Mouse (Mus musculus) forebrain, embryonic 13.5 days (tissue): ENCODE data around the gene Card11. TPM values are rescaled to one million over a fixed set of nuclear protein-coding genes. Genes with fewer than 3 reads are reported as not detected.
A peak's percentile ranks its signal among the peaks of the same experiment; 100 is the strongest.

Experiments
- ATAC-seq: fragments of 200-750 bp; cut with Nextera tagmentation; 2 replicates; pipeline ENCODE4 v1.8.0; 2017
- H3K27ac ChIP-seq: fragments of 300-500 bp; sonication (generic); 2 replicates; pipeline ENCODE4 v1.5.1; 2015; ENCODE audit warnings: inconsistent platforms, mild to moderate bottlenecking, moderate library complexity
- H3K27me3 ChIP-seq: fragments of 300-500 bp; sonication (generic); 2 replicates; pipeline ENCODE4 v1.6.1; 2015; ENCODE audit warnings: mild to moderate bottlenecking, inconsistent platforms
- H3K36me3 ChIP-seq: fragments of 300-500 bp; sonication (generic); 2 replicates; pipeline ENCODE4 v1.6.1; 2015; ENCODE audit warnings: mild to moderate bottlenecking, inconsistent platforms; ENCODE audit not compliant: poor library complexity, severe bottlenecking
- H3K4me1 ChIP-seq: fragments of 300-500 bp; sonication (generic); 2 replicates; pipeline ENCODE4 v1.6.1; 2015; ENCODE audit warnings: inconsistent platforms
- H3K4me2 ChIP-seq: fragments of 300-500 bp; sonication (generic); 2 replicates; pipeline ENCODE4 v1.6.1; 2015; ENCODE audit warnings: inconsistent platforms, mild to moderate bottlenecking, moderate library complexity
- H3K4me3 ChIP-seq: fragments of 300-500 bp; sonication (generic); 2 replicates; pipeline ENCODE4 v1.5.1; 2015; ENCODE audit warnings: mild to moderate bottlenecking, inconsistent platforms
- H3K9ac ChIP-seq: fragments of 300-500 bp; sonication (generic); 2 replicates; pipeline ENCODE4 v1.6.1; 2015; ENCODE audit warnings: mild to moderate bottlenecking, inconsistent platforms
- H3K9me3 ChIP-seq: fragments of 300-500 bp; sonication (generic); replicated peaks from 2 replicates; pipeline ENCODE4 v1.6.1; 2016; ENCODE audit warnings: inconsistent platforms
- WGBS: fragments of 180-500 bp; shearing (Covaris S2); methylation state at CpG from one replicate; pipeline ENCODE4 v1.1.7; 2015; 5-methylcytosine and 5-hydroxymethylcytosine counted together
- polyA plus RNA-seq: library from polyadenylated mRNA; unstranded; fragments of >200 nt; fragmentation: Nextera tagmentation; extraction: Ambion mirVana; gene quantifications from 2 replicates; pipeline ENCODE4 v1.2.1, GENCODE M21; 2015

Gene Card11
- polyA plus RNA-seq, 1 experiment from 2014 or later = not detected

DNA sequence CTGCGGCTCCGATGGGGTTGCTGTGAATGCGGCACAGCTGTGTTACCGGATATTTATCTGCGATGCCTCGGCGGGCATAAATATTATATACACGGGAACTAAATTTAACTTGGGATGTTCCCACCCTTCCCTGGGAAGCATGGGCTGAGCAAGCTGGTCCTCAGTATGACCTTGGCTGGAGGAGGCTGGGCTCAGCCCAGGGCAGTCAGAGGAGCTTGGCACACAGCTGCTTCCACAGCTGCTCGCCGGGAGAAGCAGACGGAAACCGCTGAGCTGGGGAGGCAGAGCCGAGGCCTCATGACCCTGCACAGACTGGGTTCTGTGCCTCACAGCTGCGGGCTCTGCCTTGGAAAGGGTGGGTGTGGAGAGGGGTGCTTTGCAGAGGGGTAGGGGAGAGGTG, 110.3 kb downstream of the Card11 start:
- H3K4me3 ChIP-seq = no peak overlapping the region
- H3K27ac ChIP-seq = no peak overlapping the region
- ATAC-seq = no peak
- H3K9me3 ChIP-seq = no peaks in the 10 kb centered on the region
- 0 out of 2 replicates have a peak, but pooled peaks cover 4% of the 10 kb centered on the region for H3K27me3 ChIP-seq
- H3K4me1 ChIP-seq = no peaks in the 10 kb centered on the region
- no peaks in the 10 kb centered on the region for H3K36me3 ChIP-seq
- WGBS = 83% methylated on average over 14 of the region's 14 CpGs
- no peak overlapping the region for H3K9ac ChIP-seq
- H3K4me2 ChIP-seq = no peak overlapping the region

DNA sequence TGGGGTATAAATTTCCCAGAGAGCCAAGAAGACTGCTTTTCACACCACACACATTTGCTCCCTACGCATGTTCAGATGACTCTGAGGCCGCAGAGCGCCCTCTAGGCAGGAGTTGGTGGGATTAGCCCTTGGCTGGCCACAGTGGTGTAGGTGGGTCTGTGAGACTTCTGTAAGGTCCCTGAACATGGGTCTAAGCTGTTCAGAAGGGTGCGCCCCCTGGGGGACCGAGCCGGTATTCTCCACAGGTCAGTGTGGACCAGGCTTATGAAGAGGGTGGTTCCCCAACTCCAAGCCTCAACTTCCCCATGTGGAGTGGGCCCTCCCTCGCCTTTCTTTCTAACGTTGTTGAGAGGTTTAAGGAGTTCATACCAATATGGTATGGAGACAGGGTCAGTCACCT, 110.8 kb downstream of the Card11 start:
- WGBS = 42% methylated on average over 8 of the region's 8 CpGs
- Histone ChIP-seq H3K4me1 (no peaks in the 10 kb centered on the region), H3K4me2 (no peak overlapping the region), H3K9ac (no peak overlapping the region), H3K27ac (no peak overlapping the region), H3K36me3 (no peaks in the 10 kb centered on the region), H3K9me3 (no peaks in the 10 kb centered on the region), H3K27me3 (0 out of 2 replicates have a peak, but pooled peaks cover 4% of the 10 kb centered on the region), H3K4me3 (no peak overlapping the region)
- no peak for ATAC-seq

DNA sequence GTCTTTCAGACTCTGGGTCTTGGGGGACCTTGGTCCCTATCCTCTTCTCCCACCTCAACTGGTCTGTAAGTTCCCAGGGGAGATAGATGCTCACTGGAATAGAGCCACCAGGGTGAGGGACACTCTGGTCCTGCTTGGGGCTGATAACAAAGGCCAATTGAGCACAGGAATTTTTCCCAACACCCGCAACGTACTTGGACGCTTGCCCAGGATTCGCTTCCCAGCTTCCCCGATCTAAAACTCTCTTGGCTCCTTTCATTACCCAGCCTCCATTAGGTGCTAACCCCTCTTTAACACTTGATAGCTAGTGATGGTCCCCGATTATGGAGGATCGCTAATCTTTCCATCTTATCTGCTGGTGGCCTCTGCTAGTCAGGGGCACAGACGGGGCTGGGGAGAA, 112.5 kb downstream of the Card11 start:
- no peaks in the 10 kb centered on the region for H3K36me3 ChIP-seq
- no peak overlapping the region for H3K9ac ChIP-seq
- H3K9me3 ChIP-seq = no peaks in the 10 kb centered on the region
- no peak for ATAC-seq
- H3K4me1 ChIP-seq = no peaks in the 10 kb centered on the region
- H3K4me2 ChIP-seq = no peak overlapping the region
- H3K27me3 ChIP-seq = 0 out of 2 replicates have a peak, but pooled peaks cover 4% of the 10 kb centered on the region
- no peak overlapping the region for H3K4me3 ChIP-seq
- 62% methylated on average over 8 of the region's 8 CpGs for WGBS
- no peak overlapping the region for H3K27ac ChIP-seq

DNA sequence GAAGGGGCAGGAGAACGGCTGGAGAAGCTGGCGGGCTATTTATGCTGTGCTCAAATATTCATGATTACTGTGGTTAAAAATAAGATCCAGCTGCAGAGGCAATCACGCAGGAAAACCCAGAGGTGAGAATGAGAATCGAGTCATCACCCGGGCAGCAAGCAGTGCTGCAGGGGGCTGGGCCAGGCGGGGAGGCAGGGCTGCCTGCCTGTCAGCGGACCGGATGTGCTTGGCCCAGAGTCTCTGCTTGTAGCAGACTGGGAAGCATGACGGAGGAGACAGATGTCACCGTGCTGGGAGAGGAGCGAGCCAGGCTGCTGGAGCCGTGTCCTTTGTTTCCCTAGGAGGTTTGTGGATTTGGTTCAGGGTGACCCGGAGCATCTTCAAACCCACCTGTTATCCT, 115.4 kb downstream of the Card11 start:
- no peaks in the 10 kb centered on the region for H3K4me1 ChIP-seq
- ATAC-seq = no peak
- no peaks in the 10 kb centered on the region for H3K9me3 ChIP-seq
- no peaks in the 10 kb centered on the region for H3K36me3 ChIP-seq
- WGBS = 72% methylated on average over 13 of the region's 13 CpGs
- H3K27me3 ChIP-seq = no peaks in the 10 kb centered on the region
- H3K27ac ChIP-seq = no peak overlapping the region
- H3K4me3 ChIP-seq = no peak overlapping the region
- no peak overlapping the region for H3K9ac ChIP-seq
- no peak overlapping the region for H3K4me2 ChIP-seq

DNA sequence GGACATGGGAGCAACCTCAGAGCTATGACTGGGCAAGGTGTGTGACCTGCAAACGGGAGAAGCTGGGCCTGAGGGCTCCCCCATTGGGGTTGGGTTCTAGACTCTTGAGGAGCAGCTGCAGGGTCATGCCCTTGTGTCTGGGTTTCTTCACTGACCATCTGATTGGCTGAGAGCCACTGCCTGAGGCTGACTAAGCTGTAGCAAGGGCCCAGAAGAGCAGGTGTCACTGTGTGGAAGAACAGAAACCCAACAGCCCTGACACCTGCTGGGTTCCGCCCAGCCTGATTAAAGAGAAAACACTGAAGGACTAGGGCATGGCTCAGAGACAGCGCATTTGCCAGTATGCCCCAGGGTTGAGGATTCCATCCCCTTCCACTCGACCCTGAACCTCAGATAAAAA, 118.0 kb downstream of the Card11 start:
- Histone ChIP-seq H3K4me1 (no peaks in the 10 kb centered on the region), H3K4me2 (no peak overlapping the region), H3K9ac (no peak overlapping the region), H3K9me3 (no peaks in the 10 kb centered on the region), H3K27ac (no peak overlapping the region), H3K4me3 (no peak overlapping the region), H3K36me3 (no peaks in the 10 kb centered on the region), H3K27me3 (no peaks in the 10 kb centered on the region)
- WGBS = 81% methylated on average over 4 of the region's 4 CpGs
- no peak for ATAC-seq

DNA sequence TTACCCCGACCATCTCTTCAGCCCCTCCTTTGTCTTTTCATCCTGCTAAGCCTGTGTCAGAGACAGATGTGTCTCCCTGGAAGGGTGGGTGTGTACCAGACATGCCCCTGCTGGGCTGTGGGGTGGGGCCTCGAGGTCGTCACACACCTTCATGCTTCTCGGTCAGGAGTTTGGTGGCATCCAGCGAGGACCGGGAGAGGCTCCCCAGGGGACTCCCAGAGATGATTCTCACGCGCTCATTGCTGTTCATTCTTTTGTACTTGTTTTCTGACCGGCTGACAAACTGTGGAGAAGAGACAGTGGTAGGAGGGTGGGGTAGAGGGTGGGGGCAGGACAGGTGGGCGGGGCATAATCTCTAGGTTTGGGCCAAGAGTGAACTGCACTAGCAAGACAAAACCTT, 120.2 kb downstream of the Card11 start:
- Histone ChIP-seq H3K4me3 (no peak overlapping the region), H3K27me3 (no peaks in the 10 kb centered on the region), H3K36me3 (no peaks in the 10 kb centered on the region), H3K4me2 (no peak overlapping the region), H3K27ac (no peak overlapping the region), H3K9me3 (no peaks in the 10 kb centered on the region), H3K9ac (no peak overlapping the region), H3K4me1 (no peaks in the 10 kb centered on the region)
- WGBS = 57% methylated on average over 10 of the region's 10 CpGs
- no peak for ATAC-seq

DNA sequence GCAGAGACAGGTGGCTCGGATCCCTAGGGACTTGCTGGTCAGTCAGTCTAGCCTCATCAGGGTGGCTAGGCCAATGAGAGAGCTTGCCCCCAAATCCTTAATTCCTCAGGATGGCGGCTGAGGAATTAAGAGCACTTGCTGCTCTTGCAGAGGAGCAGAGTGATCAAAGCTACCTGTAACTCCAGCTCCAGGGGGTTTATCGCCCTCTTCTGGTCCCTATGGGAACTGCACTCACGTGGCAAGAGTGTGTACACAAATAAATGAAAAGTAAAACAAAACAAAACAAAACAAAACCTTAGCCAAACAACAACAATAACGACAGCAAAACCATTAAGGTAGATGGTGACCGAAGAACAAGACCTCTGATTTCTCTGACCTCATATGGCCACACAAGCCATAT, 121.7 kb downstream of the Card11 start:
- WGBS = 68% methylated on average over 6 of the region's 6 CpGs
- H3K4me2 ChIP-seq = no peak overlapping the region
- H3K9ac ChIP-seq = no peak overlapping the region
- H3K4me1 ChIP-seq = no peaks in the 10 kb centered on the region
- 0 out of 2 replicates have a peak, but pooled peaks cover 5% of the 10 kb centered on the region for H3K27me3 ChIP-seq
- H3K9me3 ChIP-seq = no peaks in the 10 kb centered on the region
- H3K4me3 ChIP-seq = no peak overlapping the region
- H3K36me3 ChIP-seq = no peaks in the 10 kb centered on the region
- ATAC-seq = no peak
- no peak overlapping the region for H3K27ac ChIP-seq

DNA sequence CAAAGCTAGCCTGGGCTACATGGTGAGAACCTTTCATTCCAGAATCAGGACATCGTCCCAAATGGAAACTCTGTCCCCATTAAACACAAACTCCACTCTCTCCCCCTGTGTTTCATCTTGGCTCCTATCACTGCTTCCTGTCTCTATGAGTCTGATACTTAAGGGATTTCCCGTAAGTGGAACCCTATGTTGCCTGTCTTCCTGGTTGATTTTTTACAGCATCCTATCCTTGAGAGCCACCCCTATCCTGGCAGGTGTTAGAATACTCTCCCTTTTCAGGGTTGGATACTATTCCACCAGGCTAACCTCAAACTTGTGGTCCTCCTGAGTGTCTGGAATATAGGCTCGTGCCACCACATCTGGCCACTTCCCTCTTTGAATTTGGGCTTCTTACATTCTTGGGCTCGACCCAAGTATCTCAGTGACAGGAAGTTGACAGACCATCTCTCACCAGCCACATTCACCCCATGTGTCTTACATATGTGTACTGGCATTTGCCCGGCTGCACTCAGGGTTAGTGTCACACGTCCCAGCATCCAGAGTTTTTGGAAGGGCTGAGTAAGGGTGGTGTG, 126.6 kb downstream of the Card11 start:
- Histone ChIP-seq H3K27ac (no peak overlapping the region), H3K36me3 (no peaks in the 10 kb centered on the region), H3K4me3 (no peak overlapping the region), H3K9me3 (no peaks in the 10 kb centered on the region), H3K9ac (no peak overlapping the region), H3K4me1 (peaks cover 15% of the 10 kb centered on the region; the same call in 1 of the 2 replicates), H3K4me2 (no peak overlapping the region), H3K27me3 (peaks cover 24% of the 10 kb centered on the region)
- ATAC-seq = no peak
- 82% methylated on average over 6 of the region's 6 CpGs for WGBS

DNA sequence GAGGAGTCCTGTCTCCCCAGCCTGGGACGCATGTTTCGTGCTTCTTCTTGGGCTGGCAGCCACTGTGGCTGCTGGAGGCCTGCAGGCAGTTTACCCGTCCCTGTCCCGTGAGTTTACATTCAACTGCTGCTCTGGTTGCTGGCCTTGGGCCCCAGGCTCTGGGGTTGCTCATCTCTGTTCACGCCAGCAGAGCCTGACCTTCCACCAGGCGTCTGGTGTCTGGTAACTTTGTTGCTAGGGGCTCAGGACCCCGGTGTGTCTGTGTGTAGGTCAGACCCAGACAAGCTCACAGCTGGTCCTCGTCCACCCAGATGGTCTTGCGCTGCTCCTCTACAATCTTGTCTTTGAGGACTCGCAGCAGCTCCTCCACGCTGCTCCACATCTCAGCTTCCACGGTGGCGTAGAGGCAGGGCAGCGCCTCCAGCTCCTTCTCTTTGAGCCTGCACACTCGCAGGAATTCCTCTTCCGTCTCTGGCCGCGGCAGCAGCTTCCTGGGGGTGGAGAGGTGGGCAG, 127.3 kb downstream of the Card11 start:
- ATAC-seq = no peak
- WGBS = 31% methylated on average over 18 of the region's 18 CpGs
- Histone ChIP-seq H3K4me1 (peaks cover 15% of the 10 kb centered on the region; the same call in 1 of the 2 replicates), H3K4me3 (no peak overlapping the region), H3K36me3 (no peaks in the 10 kb centered on the region), H3K9me3 (no peaks in the 10 kb centered on the region), H3K9ac (no peak overlapping the region), H3K27ac (no peak overlapping the region), H3K27me3 (peaks cover 24% of the 10 kb centered on the region), H3K4me2 (peak overlapping the region; percentile 22)

DNA sequence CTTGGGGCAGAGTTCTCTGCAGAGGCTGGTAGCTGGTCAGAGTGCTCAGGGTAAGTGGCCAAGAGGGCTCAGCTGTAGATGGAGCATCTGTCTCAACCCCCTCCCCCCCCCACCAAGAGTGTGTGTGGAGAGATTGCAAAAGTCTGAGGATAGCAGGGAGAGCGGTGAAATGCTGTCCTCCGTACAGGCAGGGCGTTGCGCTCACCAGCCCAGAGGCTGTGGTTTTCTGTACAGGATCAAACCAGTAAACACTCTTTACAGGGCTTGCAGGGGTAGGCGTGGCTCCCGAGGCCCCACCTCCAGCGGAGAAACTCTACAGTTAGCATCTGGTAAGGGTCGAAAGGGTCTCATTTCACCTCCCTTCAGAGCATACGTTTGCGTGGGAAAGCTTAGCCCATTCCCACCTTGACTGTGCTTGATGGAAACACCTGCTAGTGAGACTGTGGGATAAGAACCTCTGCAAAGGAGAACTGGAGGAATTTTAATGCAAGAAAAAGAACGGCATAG, 127.8 kb downstream of the Card11 start:
- no peak overlapping the region for H3K9ac ChIP-seq
- no peaks in the 10 kb centered on the region for H3K36me3 ChIP-seq
- 0 out of 2 replicates have a peak overlapping the region, but pooled peaks have one; percentile 22 for H3K4me2 ChIP-seq
- H3K4me1 ChIP-seq = peaks cover 15% of the 10 kb centered on the region; the same call in 1 of the 2 replicates
- no peak overlapping the region for H3K4me3 ChIP-seq
- no peak for ATAC-seq
- no peak overlapping the region for H3K27ac ChIP-seq
- H3K9me3 ChIP-seq = no peaks in the 10 kb centered on the region
- 24% methylated on average over 11 of the region's 11 CpGs for WGBS
- peaks cover 24% of the 10 kb centered on the region for H3K27me3 ChIP-seq

DNA sequence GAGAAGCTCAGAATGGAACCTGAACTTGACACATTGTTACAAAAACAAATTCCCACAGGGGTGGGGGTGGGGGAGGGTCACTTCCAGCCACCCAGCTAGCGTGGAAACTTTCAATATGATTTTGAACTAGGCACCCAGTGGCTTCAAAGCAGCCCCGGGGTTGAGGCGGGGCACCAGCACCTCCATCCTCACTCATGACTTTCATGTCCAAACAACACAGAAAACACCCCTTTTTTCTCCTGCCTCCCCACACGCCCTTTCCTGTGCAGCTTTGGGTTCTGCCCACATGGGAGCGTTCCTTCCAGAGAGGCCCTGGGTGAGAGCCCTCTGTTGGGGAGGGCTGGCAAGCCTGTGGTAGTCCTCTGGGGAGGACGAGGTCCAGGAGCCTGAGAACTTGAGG, 129.1 kb downstream of the Card11 start:
- WGBS = 74% methylated on average over 6 of the region's 6 CpGs
- Histone ChIP-seq H3K36me3 (no peaks in the 10 kb centered on the region), H3K4me2 (no peak overlapping the region), H3K4me3 (no peak overlapping the region), H3K27me3 (peaks cover 24% of the 10 kb centered on the region), H3K4me1 (peaks cover 15% of the 10 kb centered on the region; the same call in 1 of the 2 replicates), H3K9me3 (no peaks in the 10 kb centered on the region), H3K27ac (no peak overlapping the region), H3K9ac (no peak overlapping the region)
- ATAC-seq = no peak

DNA sequence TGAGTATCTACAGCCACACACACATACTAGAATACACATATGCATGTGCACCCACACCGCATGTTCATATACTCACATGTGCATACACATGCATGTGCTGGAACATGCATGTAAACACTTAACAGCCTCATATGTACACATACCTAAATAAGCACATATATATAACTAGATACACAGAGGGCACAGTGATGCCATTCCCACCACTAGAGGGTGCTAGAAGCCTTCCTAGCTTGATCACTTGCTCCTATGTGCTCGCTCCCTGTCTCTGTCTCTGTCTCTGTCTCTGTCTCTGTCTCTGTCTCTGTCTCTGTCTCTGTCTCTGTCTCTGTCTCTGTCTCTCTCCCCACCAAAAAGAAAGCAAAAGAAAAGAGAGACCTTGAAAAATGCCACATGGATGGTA, 131.3 kb downstream of the Card11 start:
- Histone ChIP-seq H3K27ac (no peak overlapping the region), H3K9me3 (no peaks in the 10 kb centered on the region), H3K4me3 (no peak overlapping the region), H3K4me2 (no peak overlapping the region), H3K4me1 (peaks cover 15% of the 10 kb centered on the region; the same call in 1 of the 2 replicates), H3K36me3 (no peaks in the 10 kb centered on the region), H3K9ac (no peak overlapping the region), H3K27me3 (peaks cover 22% of the 10 kb centered on the region)
- WGBS = 73% methylated on average over 2 of the region's 2 CpGs
- no peak for ATAC-seq

DNA sequence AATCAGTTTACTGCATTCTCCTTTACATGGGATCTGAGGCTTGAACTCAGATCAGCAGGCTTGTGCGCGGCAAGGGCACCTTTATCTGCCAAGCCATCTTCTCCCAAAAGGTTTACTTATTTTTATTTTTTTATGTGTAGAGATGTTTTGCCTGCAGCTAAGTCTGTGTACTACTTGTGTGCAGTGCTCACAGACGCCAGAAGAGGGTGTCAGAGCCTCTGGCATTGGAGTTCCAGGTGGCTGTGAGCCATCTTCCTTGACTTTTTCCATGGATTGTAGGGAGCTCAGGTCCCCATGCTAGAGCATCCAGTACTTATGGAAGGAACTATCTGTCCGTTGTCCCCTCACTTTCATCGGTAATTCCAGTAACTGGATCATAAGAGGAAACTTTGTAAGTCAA, 140.7 kb downstream of the Card11 start:
- H3K4me1 ChIP-seq = peaks cover 6% of the 10 kb centered on the region; the same call in 1 of the 2 replicates
- H3K27me3 ChIP-seq = no peaks in the 10 kb centered on the region

More for the DNA sequence above, 140.7 kb downstream of the Card11 start:
- H3K36me3 ChIP-seq = no peaks in the 10 kb centered on the region
- no peaks in the 10 kb centered on the region for H3K9me3 ChIP-seq
- no peak overlapping the region for H3K4me3 ChIP-seq
- no peak overlapping the region for H3K9ac ChIP-seq
- no peak for ATAC-seq
- 84% methylated on average over 5 of the region's 5 CpGs for WGBS
- H3K4me2 ChIP-seq = no peak overlapping the region
- H3K27ac ChIP-seq = no peak overlapping the region
